ENCODE assay signal across 11 mouse cellular contexts in genomic region chr16:34421473-34421872, GRCm38 (mm10).
DNase-seq lines count a peak whose midpoint lies in the region; ATAC-seq and TF ChIP-seq lines count a peak whose summit lies in the region.
"Had no signal": no experiment of that assay in that cellular context is flagged by ENCODE, and none has a peak within 500 bp of the region (broad histone marks: within the 10 kb centered on the region; RNA-seq: fewer than 3 reads in every experiment).

No protein-coding gene starts in this region.

- peak; percentile 83 for ATAC-seq in embryonic facial prominence, embryonic 12.5 days (ENCODE audit: insufficient number of reproducible peaks, insufficient read depth, low FRiP score, low TSS enrichment)
- ATAC-seq in heart, embryonic 12.5 days (ENCODE audit: insufficient number of reproducible peaks, low FRiP score) = peak; percentile 63; the same call in 1 of the 2 replicates

- intact Hi-C loops in left cerebral cortex, postnatal 36 days (cut with DNase I) = no loop called here

- DNase-seq in layer of hippocampus, adult 2 months (ENCODE audit: low spot score in 2 of 2) = no peak
- no peak for DNase-seq in layer of hippocampus, postnatal 10 days (ENCODE audit: low spot score in 2 of 2)
- peak; percentile 79 for DNase-seq in mesoderm, embryonic 11.5 days (ENCODE audit: low read depth, low spot score)
- no peak for DNase-seq in cerebellum, postnatal 10 days
- no peak for DNase-seq in left cerebral cortex, postnatal 36 days (ENCODE audit: low spot score in 2 of 2)
- DNase-seq: kidney, adult 9 months had no signal

- peak overlapping the region; percentile 53; the same call in 1 of the 2 replicates for H3K27ac ChIP-seq in layer of hippocampus, adult 2 months
- H3K27ac ChIP-seq in embryonic facial prominence, embryonic 12.5 days = peak overlapping the region; percentile 65; the same call in 1 of the 2 replicates
- H3K27ac ChIP-seq in heart, embryonic 12.5 days (ENCODE audit: poor library complexity, severe bottlenecking) = peak overlapping the region; percentile 76
- H3K27ac ChIP-seq: limb, embryonic 15.5 days had no signal

- H3K4me3 ChIP-seq in layer of hippocampus, adult 2 months = no peak overlapping the region
- no peak overlapping the region for H3K4me3 ChIP-seq in embryonic facial prominence, embryonic 12.5 days
- no peak overlapping the region for H3K4me3 ChIP-seq in heart, embryonic 12.5 days
- H3K4me3 ChIP-seq: limb, embryonic 15.5 days had no signal

- H3K27me3 ChIP-seq in embryonic facial prominence, embryonic 12.5 days = no peaks in the 10 kb centered on the region
- H3K27me3 ChIP-seq in heart, embryonic 12.5 days (replicated peaks) = no peaks in the 10 kb centered on the region
- H3K27me3 ChIP-seq: limb, embryonic 15.5 days had no signal

- no peaks in the 10 kb centered on the region for H3K36me3 ChIP-seq in embryonic facial prominence, embryonic 12.5 days
- no peaks in the 10 kb centered on the region for H3K36me3 ChIP-seq in heart, embryonic 12.5 days
- H3K36me3 ChIP-seq: G1E; limb, embryonic 15.5 days had no signal

- H3K4me1 ChIP-seq in embryonic facial prominence, embryonic 12.5 days = peaks cover 41% of the 10 kb centered on the region
- H3K4me1 ChIP-seq in heart, embryonic 12.5 days (replicated peaks) = peaks cover 40% of the 10 kb centered on the region

- H3K9me3 ChIP-seq in embryonic facial prominence, embryonic 12.5 days = no peaks in the 10 kb centered on the region
- H3K9me3 ChIP-seq in heart, embryonic 12.5 days (replicated peaks) = no peaks in the 10 kb centered on the region
- H3K9me3 ChIP-seq: G1E; limb, embryonic 15.5 days had no signal

- H3K9ac ChIP-seq in embryonic facial prominence, embryonic 12.5 days = no peak overlapping the region
- no peak overlapping the region for H3K9ac ChIP-seq in heart, embryonic 12.5 days
- H3K9ac ChIP-seq: limb, embryonic 15.5 days had no signal

- WGBS in embryonic facial prominence, embryonic 12.5 days = 11% methylated on average over 6 of the region's 6 CpGs
- WGBS in heart, embryonic 12.5 days = 15% methylated on average over 6 of the region's 6 CpGs

- peak overlapping the region; percentile 16 for H3K4me2 ChIP-seq in embryonic facial prominence, embryonic 12.5 days (replicated peaks)
- H3K4me2 ChIP-seq in heart, embryonic 12.5 days = peak overlapping the region; percentile 14; the same call in 1 of the 2 replicates
- H3K4me2 ChIP-seq: limb, embryonic 15.5 days; midbrain, embryonic 11.5 days had no signal

- no peak for TF ChIP-seq CTCF in layer of hippocampus, adult 2 months (conservative IDR thresholded peaks at IDR 0.05)
